Mouse (Mus musculus): ENCODE data around the gene Spata20.

DNA sequence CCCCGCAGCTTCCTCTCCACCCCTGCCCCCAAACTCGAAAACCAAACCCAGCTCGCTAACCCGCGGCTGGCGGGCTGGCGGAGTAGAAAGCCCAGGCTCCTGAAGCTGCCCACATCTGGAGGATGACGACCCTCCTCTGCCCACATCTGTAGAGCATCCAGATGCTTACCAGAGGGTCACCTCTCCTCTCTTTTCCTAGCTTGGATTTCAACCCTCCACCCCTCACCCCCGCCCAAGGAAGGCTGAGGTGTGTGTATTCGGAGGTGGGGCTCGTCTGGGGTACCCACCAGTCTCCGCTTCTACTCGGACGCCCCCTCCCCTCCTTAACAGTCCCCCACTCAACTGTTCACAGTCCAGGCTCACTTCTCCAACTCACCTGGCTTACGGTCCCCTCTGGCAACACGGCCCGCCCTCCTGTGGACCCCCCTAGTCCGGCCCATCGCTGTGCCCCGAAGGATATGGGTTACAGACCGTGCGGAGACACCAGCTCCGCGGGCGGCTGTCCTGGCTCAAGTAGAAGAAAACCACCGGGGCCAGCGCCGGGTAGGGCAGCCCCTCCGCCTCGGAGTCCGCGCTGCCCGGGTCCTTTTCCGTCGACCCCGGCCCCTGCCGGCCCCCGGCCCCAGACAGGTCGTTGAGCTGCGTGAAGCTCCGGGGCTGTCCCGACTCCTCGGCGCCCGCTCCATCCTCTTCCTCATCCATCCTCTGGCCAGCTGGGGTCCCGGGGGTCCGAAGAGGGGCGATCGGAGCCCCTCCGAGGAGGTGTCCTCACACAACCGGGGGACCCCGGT, 12.9 kb downstream of the Spata20 start:
- no peak for TF ChIP-seq FLI1 (IDR thresholded peaks at IDR 0.05; ENCODE audit: low read length)
- TF ChIP-seq GATA1 (IDR thresholded peaks at IDR 0.05; ENCODE audit: borderline replicate concordance, low read length): no peak

Data from megakaryocyte, embryonic 14.5 days (primary cell).